Mouse (Mus musculus): ENCODE results near the gene Cetn3.

Gene Cetn3

GRCm38 (mm10) chr13:81824576-81825330, 41.9 kb downstream of the Cetn3 start:
- DNase-seq (ENCODE audit: low read depth), result no peak

GRCm38 (mm10) chr13:81828486-81828885, 45.6 kb downstream of the Cetn3 start:
- no peak for DNase-seq (ENCODE audit: low read depth)

- no peak for DNase-seq (ENCODE audit: low read depth)
Observed at GRCm38 (mm10) chr13:81831838-81832237, 49.0 kb downstream of the Cetn3 start.

GRCm38 (mm10) chr13:81836386-81837177, 53.7 kb downstream of the Cetn3 start:
- DNase-seq (ENCODE audit: low read depth), result no peak

- no peak for DNase-seq (ENCODE audit: low read depth)
Observed at GRCm38 (mm10) chr13:81838016-81838415, 55.1 kb downstream of the Cetn3 start.

- no peak for DNase-seq (ENCODE audit: low read depth)
Observed at GRCm38 (mm10) chr13:81838948-81839347, 56.1 kb downstream of the Cetn3 start.

GRCm38 (mm10) chr13:81840246-81840645, 57.4 kb downstream of the Cetn3 start:
- DNase-seq (ENCODE audit: low read depth), result no peak

GRCm38 (mm10) chr13:81840646-81841045, 57.8 kb downstream of the Cetn3 start:
- no peak for DNase-seq (ENCODE audit: low read depth)

GRCm38 (mm10) chr13:81842278-81842677, 59.4 kb downstream of the Cetn3 start:
- no peak for DNase-seq (ENCODE audit: low read depth)
